Mouse (Mus musculus) neural tube, embryonic 15.5 days (tissue): ENCODE measurements around the gene Taf8. TPM values are rescaled to one million over a fixed set of nuclear protein-coding genes. Genes with fewer than 3 reads are reported as not detected.

ENCODE experiments used
- ATAC-seq: fragments of 200-750 bp; cut with Nextera tagmentation; 2 replicates; pipeline ENCODE4 v1.8.0; 2017; ENCODE audit warnings: mild to moderate bottlenecking, moderate TSS enrichment, moderate library complexity; ENCODE audit not compliant: low FRiP score
- H3K27ac ChIP-seq: fragments of 300-500 bp; sonication (generic); replicated peaks from 2 replicates; pipeline ENCODE4 v1.5.1; 2015; ENCODE audit warnings: mild to moderate bottlenecking, inconsistent platforms
- H3K27me3 ChIP-seq: fragments of 300-500 bp; sonication (generic); replicated peaks from 2 replicates; pipeline ENCODE4 v1.6.1; 2015; ENCODE audit warnings: inconsistent platforms
- H3K36me3 ChIP-seq: fragments of 300-500 bp; sonication (generic); 2 replicates; pipeline ENCODE4 v1.6.1; 2015; ENCODE audit warnings: inconsistent platforms
- H3K4me1 ChIP-seq: fragments of 300-500 bp; sonication (generic); 2 replicates; pipeline ENCODE4 v1.6.1; 2015; ENCODE audit warnings: inconsistent platforms
- H3K4me2 ChIP-seq: fragments of 300-500 bp; sonication (generic); 2 replicates; pipeline ENCODE4 v1.6.1; 2015; ENCODE audit warnings: inconsistent platforms, mild to moderate bottlenecking, moderate library complexity
- H3K4me3 ChIP-seq: fragments of 300-500 bp; sonication (generic); replicated peaks from 2 replicates; pipeline ENCODE4 v1.5.1; 2015; ENCODE audit warnings: mild to moderate bottlenecking, inconsistent platforms
- H3K9ac ChIP-seq: fragments of 300-500 bp; sonication (generic); replicated peaks from 2 replicates; pipeline ENCODE4 v1.6.1; 2015; ENCODE audit warnings: mild to moderate bottlenecking, inconsistent platforms
- H3K9me3 ChIP-seq: fragments of 300-500 bp; sonication (generic); replicated peaks from 2 replicates; pipeline ENCODE4 v1.6.1; 2016; ENCODE audit warnings: inconsistent platforms
- WGBS: fragments of 180-500 bp; shearing (Covaris S2); methylation state at CpG from one replicate; pipeline ENCODE4 v1.1.7; 2015; ENCODE audit warnings: mixed read lengths; 5-methylcytosine and 5-hydroxymethylcytosine counted together
- polyA plus RNA-seq: library from polyadenylated mRNA; unstranded; fragments of >200 nt; fragmentation: Nextera tagmentation; extraction: Ambion mirVana; gene quantifications from 2 replicates; pipeline ENCODE4 v1.2.1, GENCODE M21; 2015

Taf8 gene
- polyA plus RNA-seq, 1 experiment from 2014 or later = 19.5 TPM

DNA sequence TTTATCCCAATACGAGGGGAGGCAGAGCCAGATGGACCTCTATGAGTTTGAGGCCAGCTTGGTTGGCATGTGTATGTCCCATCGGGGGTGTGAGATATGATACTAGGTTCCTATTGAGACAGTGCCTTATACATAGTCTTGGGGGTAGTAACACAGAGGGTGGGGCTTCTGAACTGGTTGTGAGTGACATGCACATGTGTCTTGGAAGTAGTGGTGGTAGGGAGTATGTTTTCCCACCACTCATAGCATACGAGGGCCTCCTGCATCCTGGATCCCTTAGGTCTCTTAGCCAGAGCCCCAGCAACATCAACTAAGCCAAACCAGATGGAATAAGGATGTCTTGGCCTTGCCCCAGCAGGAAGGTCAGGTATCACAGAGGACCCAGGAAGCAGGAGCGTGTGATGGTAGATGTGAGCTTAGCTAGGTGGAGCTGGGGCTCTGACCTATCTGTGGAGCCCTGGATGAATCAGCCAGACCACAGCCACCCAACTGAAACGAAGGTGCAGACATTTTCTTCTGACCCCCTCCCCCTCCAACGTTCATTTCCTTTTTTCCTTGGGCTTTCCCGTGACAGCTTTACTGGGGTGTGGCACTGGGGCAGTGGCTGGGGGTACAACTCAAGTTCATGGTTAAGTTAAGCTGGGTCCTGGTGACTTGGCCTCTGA, 13.2 kb upstream of the Taf8 start:
- Histone ChIP-seq H3K9ac (no peak overlapping the region), H3K4me1 (peaks cover 10% of the 10 kb centered on the region), H3K27ac (no peak overlapping the region), H3K27me3 (no peaks in the 10 kb centered on the region), H3K36me3 (no peaks in the 10 kb centered on the region), H3K4me3 (no peak overlapping the region), H3K9me3 (no peaks in the 10 kb centered on the region), H3K4me2 (no peak overlapping the region)
- 85% methylated on average over 7 of the region's 7 CpGs for WGBS
- no peak for ATAC-seq

DNA sequence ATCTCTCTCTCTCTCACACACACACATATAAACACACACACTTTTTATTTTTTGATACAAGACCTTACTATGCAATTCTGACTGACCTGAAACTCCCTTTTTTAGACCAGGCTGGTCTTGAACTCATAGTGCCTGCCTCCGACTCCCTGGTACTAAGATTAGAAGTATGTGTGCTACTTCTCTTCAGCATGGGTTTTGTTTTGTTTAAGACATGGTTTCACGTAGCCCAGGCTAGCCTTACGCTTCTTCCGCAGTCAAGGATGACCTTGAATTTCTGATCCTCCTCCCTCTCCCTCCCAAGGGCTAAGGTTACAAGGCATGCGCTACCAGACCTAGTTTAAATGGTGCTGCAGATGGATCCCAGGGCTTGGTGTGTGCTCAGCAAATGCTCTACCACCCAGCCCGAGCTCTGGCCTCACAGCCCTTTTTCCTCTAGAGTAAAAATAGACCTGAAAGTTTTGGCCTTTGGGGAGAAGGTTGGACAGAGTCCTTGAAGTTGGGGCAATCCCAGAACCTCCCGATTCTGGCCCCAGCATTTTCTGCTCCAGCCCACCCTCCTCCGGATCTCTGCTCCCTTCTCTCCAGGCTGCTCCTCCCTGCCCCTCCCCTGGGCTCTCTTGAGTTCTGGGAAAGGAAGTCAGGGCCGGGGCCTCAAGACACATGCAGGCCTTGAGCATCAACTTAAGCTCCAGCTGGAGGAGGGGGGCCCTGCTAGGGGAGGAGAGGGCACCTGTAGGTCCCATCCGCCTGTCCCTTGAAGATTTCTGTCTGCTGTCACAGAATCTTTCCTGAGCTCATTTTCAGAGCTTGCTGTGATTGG, 11.1 kb upstream of the Taf8 start:
- Histone ChIP-seq H3K9me3 (no peaks in the 10 kb centered on the region), H3K4me1 (peaks cover 13% of the 10 kb centered on the region), H3K9ac (no peak overlapping the region), H3K27me3 (no peaks in the 10 kb centered on the region), H3K4me2 (no peak overlapping the region), H3K4me3 (no peak overlapping the region), H3K27ac (0 out of 2 replicates have a peak overlapping the region, but pooled peaks have one; percentile 33), H3K36me3 (no peaks in the 10 kb centered on the region)
- no peak for ATAC-seq
- 78% methylated on average over 10 of the region's 10 CpGs for WGBS

DNA sequence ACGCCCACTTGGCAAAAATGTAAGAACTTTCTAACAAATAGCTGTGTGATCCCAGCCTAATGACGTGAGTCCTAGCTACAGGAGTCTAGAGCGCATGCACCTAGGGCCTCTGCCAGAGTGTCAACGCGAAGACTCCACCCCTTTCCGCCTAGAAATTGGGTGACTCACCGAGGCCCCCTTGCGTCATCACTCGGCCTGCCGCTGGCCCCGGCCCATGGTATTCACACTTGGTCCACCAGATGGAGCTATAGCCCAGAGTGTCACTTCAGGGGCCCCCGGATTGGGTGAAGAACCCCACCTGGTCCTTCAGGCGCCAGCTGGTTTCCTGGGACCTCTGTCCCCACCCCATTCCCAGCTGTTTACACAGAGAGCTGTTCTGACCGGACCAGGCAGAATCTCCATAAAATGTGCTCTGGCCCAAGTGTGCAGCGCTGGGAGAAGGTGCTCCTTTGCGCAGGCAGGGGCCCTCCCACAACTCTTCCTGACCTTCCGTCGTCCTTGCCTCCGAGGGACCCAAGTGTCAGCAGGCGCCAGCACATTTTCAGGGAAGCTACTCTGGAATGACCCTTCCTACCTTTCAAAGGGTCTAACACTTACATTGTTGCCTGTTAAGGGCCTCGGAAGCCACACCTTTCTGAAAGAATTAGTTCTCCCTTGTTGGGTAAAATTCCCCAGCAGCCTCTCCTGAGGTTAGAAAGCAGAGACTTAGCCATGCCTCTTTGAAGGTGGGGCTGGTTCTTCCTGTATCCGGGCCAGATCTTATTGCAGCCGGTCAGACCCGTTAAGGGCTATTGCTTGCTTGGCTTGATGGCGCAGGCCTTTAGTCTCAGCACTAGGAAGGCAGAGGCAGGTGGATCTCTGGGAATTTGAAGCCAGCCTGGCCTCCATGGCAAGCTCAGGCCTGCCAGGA, 9.3 kb upstream of the Taf8 start:
- H3K4me2 ChIP-seq = peak overlapping the region; percentile 46
- peak; percentile 84 for ATAC-seq
- no peaks in the 10 kb centered on the region for H3K27me3 ChIP-seq
- no peaks in the 10 kb centered on the region for H3K36me3 ChIP-seq
- peaks cover 18% of the 10 kb centered on the region for H3K4me1 ChIP-seq
- no peak overlapping the region for H3K9ac ChIP-seq
- H3K4me3 ChIP-seq = peak overlapping the region; percentile 10; the same call in 1 of the 2 replicates
- peak overlapping the region; percentile 37 for H3K27ac ChIP-seq
- WGBS = 18% methylated on average over 25 of the region's 25 CpGs
- no peaks in the 10 kb centered on the region for H3K9me3 ChIP-seq

DNA sequence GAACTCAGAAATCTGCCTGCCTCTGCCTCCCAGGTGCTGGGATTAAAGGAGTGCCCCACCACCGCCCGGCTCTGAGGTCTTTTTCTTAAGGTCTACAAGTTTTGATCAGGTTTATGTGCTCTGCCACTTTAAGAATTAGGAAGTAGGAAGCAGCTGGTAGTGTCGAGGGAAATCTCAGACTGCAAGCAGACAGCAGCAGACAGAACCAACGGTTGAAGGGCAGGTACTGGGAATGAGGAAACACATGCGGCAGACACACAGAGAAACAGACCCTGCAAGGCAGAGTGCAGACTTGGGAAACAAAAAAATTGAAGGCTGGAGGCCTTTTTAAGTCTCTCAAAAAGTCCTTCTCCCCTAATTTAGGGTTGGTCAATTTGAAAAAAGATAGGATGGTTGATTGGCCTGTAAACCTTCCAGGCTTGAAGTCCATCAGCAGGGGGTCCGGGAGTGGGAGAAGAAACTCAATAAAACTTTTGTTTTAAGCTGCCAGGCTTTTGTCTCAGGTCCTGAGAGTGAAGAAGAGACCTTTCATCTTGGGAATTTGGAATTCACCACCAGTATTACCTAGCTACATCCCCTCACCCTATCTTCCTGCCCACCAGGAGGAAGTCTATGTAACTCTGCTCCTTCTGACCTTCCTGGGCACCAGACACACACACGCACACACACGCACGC, 7.1 kb upstream of the Taf8 start:
- no peak overlapping the region for H3K4me3 ChIP-seq
- peaks cover 28% of the 10 kb centered on the region for H3K4me1 ChIP-seq
- no peak overlapping the region for H3K27ac ChIP-seq
- H3K4me2 ChIP-seq = no peak overlapping the region
- ATAC-seq = no peak
- no peak overlapping the region for H3K9ac ChIP-seq
- H3K9me3 ChIP-seq = no peaks in the 10 kb centered on the region
- H3K36me3 ChIP-seq = no peaks in the 10 kb centered on the region
- 32% methylated on average over 9 of the region's 9 CpGs for WGBS
- H3K27me3 ChIP-seq = no peaks in the 10 kb centered on the region

DNA sequence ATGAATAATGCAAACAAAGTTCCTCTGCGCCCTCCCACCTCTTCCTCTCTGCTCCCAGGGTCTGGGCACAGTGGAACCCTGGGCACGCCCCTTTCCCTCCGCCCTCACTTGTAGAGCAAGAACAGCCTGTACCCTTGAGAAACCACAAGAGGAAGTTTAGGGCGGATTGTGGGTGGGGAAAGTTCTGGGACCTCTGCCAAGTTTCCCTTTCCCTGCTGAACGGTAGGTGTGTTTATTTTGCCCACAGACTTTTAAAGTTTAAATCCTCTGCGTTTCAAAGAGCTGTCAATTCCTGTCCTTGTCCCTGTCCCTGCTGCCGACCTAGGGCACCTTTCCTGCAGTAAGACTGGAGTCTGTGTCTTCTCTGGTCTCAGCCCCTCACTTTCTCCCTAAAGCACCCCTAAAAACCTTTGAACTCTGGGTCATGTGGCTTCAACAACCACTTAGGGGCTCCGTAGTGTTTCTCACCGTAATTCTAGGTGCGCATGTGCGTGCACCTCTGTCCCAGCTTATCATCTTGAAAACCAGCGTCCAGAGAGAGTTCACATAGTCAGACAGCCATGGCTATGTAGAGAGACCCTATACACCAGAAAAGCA, 6.0 kb upstream of the Taf8 start:
- no peaks in the 10 kb centered on the region for H3K36me3 ChIP-seq
- no peak for ATAC-seq
- no peak overlapping the region for H3K4me3 ChIP-seq
- H3K4me2 ChIP-seq = peak overlapping the region; percentile 34
- peak overlapping the region; percentile 70 for H3K27ac ChIP-seq
- no peaks in the 10 kb centered on the region for H3K9me3 ChIP-seq
- no peaks in the 10 kb centered on the region for H3K27me3 ChIP-seq
- 45% methylated on average over 12 of the region's 12 CpGs for WGBS
- no peak overlapping the region for H3K9ac ChIP-seq
- peaks cover 28% of the 10 kb centered on the region for H3K4me1 ChIP-seq

DNA sequence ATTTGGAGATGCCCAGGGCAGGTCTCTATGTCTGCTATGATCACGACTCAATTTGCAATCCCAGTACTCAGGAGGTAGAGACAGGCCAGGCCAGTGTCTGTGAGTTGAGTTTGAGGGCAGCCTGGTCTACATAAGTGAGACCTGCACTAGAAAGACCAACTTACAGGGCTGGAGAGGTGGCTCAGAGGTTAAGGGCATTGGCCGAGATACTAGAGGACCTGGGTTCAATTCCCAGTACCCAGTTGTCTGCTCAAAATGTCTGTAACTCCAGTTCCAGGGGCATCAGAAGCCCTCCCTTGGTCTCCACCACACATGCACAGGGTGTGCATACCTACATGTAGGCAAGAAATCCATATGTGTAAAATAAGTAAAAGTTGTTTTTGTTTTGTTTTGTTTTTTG, 5.4 kb upstream of the Taf8 start:
- H3K9me3 ChIP-seq = no peaks in the 10 kb centered on the region
- no peaks in the 10 kb centered on the region for H3K36me3 ChIP-seq
- H3K4me1 ChIP-seq = peaks cover 28% of the 10 kb centered on the region
- no peak for ATAC-seq
- H3K27ac ChIP-seq = no peak overlapping the region; the same call in 1 of the 2 replicates
- 89% methylated on average over 2 of the region's 2 CpGs for WGBS
- no peak overlapping the region for H3K9ac ChIP-seq
- 0 out of 2 replicates have a peak overlapping the region, but pooled peaks have one; percentile 34 for H3K4me2 ChIP-seq
- no peaks in the 10 kb centered on the region for H3K27me3 ChIP-seq
- H3K4me3 ChIP-seq = no peak overlapping the region

DNA sequence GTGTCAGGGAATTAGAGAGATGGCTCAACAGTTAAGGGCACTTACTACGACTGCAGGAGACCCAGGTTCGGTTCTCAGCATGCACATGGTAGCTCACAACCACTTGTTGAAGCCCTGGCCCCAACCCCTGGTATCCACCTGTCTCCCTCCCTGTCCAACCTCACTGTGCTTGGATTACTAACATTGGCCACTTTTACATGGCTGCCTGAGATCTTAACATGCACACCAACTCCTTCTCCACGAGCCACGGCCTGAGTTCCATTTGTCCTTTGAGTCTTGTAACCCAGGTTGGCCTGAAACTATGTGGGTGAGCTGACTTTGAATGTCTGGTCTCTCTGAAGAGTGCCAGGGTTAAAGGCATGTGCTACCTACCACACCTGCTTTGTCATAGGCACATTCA, 4.6 kb upstream of the Taf8 start:
- Histone ChIP-seq H3K4me3 (no peak overlapping the region), H3K9me3 (no peaks in the 10 kb centered on the region), H3K4me1 (peaks cover 26% of the 10 kb centered on the region), H3K27me3 (no peaks in the 10 kb centered on the region), H3K4me2 (no peak overlapping the region), H3K9ac (no peak overlapping the region), H3K36me3 (no peaks in the 10 kb centered on the region), H3K27ac (no peak overlapping the region)
- no peak for ATAC-seq
- 95% methylated on average over 4 of the region's 4 CpGs for WGBS

DNA sequence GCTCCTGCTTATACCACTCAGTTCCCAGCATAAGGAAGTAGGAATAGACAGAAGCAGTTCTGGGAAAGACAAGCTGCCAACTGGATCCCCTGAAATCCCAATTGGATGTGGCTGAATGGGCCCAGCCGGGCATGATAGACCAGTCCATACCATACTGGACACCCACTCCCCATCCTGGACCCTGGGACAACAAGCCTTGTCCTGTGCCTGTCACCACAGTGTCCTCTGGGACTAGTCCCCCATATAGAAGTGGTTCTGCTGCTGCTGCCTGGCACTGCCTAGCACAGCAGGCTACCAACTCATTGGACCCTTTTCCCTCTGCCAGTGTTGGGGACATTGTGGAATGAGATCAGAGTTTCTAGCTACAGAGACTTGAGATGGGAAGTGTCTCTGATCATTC, 4.0 kb upstream of the Taf8 start:
- Histone ChIP-seq H3K27ac (no peak overlapping the region), H3K36me3 (no peaks in the 10 kb centered on the region), H3K27me3 (no peaks in the 10 kb centered on the region), H3K4me3 (no peak overlapping the region), H3K9me3 (no peaks in the 10 kb centered on the region), H3K9ac (no peak overlapping the region), H3K4me2 (no peak overlapping the region), H3K4me1 (peaks cover 25% of the 10 kb centered on the region)
- no peak for ATAC-seq
- 79% methylated on average over 1 of the region's 1 CpGs for WGBS

DNA sequence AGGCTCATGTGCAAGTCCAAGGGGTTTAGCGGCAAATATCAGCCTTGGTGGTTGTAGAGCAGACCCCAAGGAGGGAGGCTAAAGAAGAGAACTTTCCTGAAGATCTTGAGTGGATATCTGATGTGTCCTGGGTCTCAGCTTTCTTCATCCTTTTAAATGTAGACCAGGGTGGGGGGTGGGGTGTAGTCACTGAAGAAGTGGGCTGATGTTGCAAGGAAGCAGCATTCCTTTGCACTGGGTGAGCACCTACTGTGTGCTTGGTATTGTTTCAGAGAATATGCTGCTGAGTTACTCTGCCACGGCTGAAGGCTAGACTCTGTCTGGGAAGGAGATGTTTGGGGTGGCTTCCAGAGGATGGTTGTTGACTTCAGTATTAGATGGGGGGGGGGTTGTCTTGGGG, 3.5 kb upstream of the Taf8 start:
- no peak overlapping the region for H3K9ac ChIP-seq
- H3K4me1 ChIP-seq = peaks cover 28% of the 10 kb centered on the region
- H3K27me3 ChIP-seq = no peaks in the 10 kb centered on the region
- H3K4me2 ChIP-seq = peak overlapping the region; percentile 70
- 0 out of 2 replicates have a peak overlapping the region, but pooled peaks have one; percentile 33 for H3K4me3 ChIP-seq
- H3K36me3 ChIP-seq = no peaks in the 10 kb centered on the region
- no peak overlapping the region for H3K27ac ChIP-seq
- no peak for ATAC-seq
- no peaks in the 10 kb centered on the region for H3K9me3 ChIP-seq
- WGBS = 69% methylated on average over 2 of the region's 2 CpGs

DNA sequence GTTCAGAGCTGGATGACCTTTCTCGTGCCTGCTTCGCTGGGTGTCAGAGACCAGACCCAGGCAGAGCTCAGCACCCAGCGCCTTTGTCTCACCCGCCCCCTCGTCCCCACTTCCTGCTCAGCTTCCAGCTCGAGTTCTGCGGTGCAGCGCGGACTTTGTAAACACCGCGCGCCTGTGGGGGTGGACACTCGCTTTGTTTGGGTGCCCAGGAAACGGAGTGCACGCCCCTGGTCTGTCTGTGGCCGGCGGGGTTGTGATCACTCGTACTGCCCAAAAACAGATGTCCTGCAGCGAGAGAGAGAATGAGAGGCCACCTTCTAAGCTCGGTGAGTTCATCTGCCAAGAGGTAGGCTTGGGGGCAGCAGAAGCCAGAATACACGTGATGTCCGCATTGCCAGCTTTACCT, 2.9 kb upstream of the Taf8 start, which contains the start of gene Ccnd3:
TSS of gene Ccnd3 (plus strand) at position 111 of the 406 bp plus-strand sequence.
- Histone ChIP-seq H3K9ac (peak within 1 kb of the TSS; percentile 21), H3K36me3 (no peaks in the 10 kb centered on the region), H3K4me2 (peak within 1 kb of the TSS; percentile 70), H3K4me1 (peaks cover 28% of the 10 kb centered on the region), H3K27ac (no peak within 1 kb of the TSS; the same call in 1 of the 2 replicates), H3K9me3 (no peaks in the 10 kb centered on the region), H3K27me3 (no peaks in the 10 kb centered on the region), H3K4me3 (peak within 1 kb of the TSS; percentile 33)
- WGBS = 3% methylated on average over 22 of the region's 22 CpGs
- ATAC-seq = no peak
